Mouse (Mus musculus) left cerebral cortex, postnatal 14 days (tissue): Measurements from ENCODE around the gene Pak3. TPM values are rescaled to one million over a fixed set of nuclear protein-coding genes. Genes with fewer than 3 reads are reported as not detected.
A peak's percentile ranks its signal among the peaks of the same experiment; 100 is the strongest.
"Not testable (repeated sequence)": the region's sequence is repeated elsewhere in the genome, so short reads cannot be mapped to it uniquely, and the experiment has no call there.

Experiments
- DNase-seq, 2 experiments: peaks; one replicate each; pipeline ENCODE4 v3.0.0; 2021 to 2022; ENCODE audit warnings: low spot score in 2 of 2, mixed read lengths in 1 of 2
- intact Hi-C: fragments of 180-260 bp; cut with DNase I; formaldehyde crosslinking; loops from one replicate; pipeline ENCODE4 v1.15.1; 2025
- long read RNA-seq, 2 experiments: library from polyadenylated mRNA; stranded (forward); transcript quantifications; one replicate each; pipeline ENCODE4 v2.0.0; 2021
- total RNA-seq, 2 experiments: library from RNA; stranded (reverse); gene quantifications; 2 replicates each; pipeline ENCODE4 v1.2.3; 2021

Pak3 gene
- total RNA-seq = 100 to 1,000 TPM; 129 to 136 TPM
- long read RNA-seq, experiment 1, full-length matches to known transcripts = 1 of 51 reads
- long read RNA-seq, experiment 1, partial matches to known transcripts = 8 of 51 reads
- long read RNA-seq, experiment 1, other reads (novel, unspliced or antisense) = 42 of 51 reads
- long read RNA-seq, experiment 2, partial matches to known transcripts = 7 of 33 reads
- long read RNA-seq, experiment 2, other reads (novel, unspliced or antisense) = 26 of 33 reads

GRCm38 (mm10) chrX:143518168-143518901 is at the start of gene Pak3:
Pak3 (plus strand) TSS chrX:143518591.
- intact Hi-C loops = loop anchor here (10.0 kb wide), 1 partner anchor 146 kb away; no protein-coding TSS in a partner anchor
- DNase-seq = peak; percentile 31 to 49

GRCm38 (mm10) chrX:143482866-143483265 is 35.5 kb upstream of the Pak3 start:
- intact Hi-C loops = no loop called here
- DNase-seq = peak; percentile 100

DNA sequence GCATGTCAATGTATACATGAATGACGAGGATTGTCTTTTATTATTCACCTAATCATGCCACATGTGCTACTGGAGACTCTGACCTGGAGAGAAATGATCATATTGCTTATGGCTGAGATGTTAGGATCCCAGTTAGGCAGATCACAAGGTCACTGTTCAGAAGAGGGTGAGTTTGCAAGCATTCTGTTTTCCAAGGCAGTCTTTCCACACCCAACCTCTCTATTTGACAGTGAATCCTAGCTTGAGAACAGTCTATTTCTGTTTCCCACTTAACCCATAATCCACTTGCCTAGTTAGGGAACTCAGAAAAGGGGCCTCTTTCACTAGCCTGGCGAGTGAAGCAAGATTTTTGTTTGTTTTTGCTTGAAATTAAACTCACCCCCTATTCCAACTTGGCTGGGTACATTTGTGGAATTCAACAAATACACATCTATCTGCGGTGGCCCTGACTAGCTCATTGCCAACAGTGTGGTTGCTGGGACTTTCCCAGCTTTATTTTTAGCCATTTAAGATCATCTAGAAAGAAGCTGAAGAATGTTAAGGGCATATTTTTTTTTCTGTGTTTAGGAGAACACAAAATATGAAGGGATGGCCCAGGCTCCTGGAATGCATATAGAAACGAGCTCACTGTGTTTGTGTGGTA is 17.2 kb upstream of the Pak3 start:
- intact Hi-C loops = no loop called here
- no peak for DNase-seq

GRCm38 (mm10) chrX:143501776-143502365 is 16.5 kb upstream of the Pak3 start:
- DNase-seq = no peak
- intact Hi-C loops = no loop called here

DNA sequence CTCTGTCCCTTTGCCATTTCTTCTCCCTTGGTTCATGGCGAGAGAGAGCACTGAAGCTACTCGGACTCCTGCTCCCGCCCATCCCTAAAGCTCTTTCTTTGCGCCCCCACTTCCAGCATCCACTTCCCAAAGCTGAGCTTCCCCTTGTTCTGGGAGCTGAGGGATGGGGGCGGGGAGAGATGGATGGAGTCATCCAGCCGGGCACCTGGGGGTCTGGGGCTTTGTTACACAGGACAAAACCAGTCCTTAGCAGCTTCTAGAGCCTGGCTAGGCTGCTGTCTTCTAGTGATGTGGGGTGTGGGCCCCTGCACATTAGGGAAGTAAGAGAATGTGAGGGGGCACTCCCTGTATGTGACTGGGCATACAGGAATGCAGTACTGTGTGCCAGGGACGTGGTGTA is 526 bp downstream of the Pak3 start:
- intact Hi-C loops = loop anchor here (10.0 kb wide), 1 partner anchor 146 kb away; no protein-coding TSS in a partner anchor
- peak; percentile 13 to 20 for DNase-seq

DNA sequence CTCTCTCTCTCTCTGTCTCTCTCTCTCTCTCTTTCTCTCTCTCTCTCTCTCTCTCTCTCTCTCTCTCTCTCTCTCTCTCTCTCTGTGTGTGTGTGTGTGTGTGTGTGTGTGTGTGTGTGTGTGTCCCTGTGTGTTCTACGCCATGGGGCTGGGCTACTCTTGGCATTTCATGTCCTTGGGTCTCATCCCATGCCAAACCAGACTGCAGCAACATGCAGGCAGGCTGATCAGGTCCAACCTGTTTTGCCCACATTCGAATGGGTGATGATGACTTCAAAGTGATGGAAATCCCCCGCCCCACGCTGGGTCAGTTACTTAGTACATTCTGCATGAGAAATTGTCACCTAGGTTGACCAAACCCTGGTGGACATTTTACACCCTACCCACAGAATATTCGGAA is 1.1 kb downstream of the Pak3 start:
- intact Hi-C loops = loop anchor here (10.0 kb wide), 1 partner anchor 145 kb away; no protein-coding TSS in a partner anchor
- not testable (repeated sequence) for DNase-seq

DNA sequence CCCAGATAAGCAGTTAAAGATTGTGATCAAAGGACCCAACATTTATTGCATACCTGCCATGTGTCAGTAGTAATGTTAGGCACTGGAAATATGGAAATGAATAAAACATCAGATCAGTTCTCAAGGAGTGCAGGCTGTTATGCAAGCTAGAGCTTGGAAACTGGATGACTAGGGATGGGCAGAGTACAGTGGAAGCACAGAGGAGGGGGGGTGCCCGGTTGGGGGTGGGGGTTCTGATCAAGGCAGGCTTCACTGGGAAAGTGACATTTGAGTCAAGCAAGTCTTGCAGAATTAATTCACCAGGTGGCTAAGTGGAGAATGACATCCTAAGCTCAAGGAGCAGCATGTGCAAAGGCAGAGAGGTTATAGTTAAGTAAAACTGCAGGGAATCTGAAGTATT is 1.8 kb downstream of the Pak3 start:
- intact Hi-C loops = no loop called here
- no peak for DNase-seq

GRCm38 (mm10) chrX:143532331-143532730 is 13.9 kb downstream of the Pak3 start:
- intact Hi-C loops = no loop called here
- no peak for DNase-seq

GRCm38 (mm10) chrX:143533574-143533973 is 15.2 kb downstream of the Pak3 start:
- no peak for DNase-seq
- intact Hi-C loops = no loop called here

GRCm38 (mm10) chrX:143542756-143543155 is 24.4 kb downstream of the Pak3 start:
- DNase-seq = no peak
- intact Hi-C loops = no loop called here

GRCm38 (mm10) chrX:143543186-143543793 is 24.9 kb downstream of the Pak3 start:
- intact Hi-C loops = no loop called here
- peak in 1 of 2 experiments; percentile 2 for DNase-seq

GRCm38 (mm10) chrX:143573691-143574090 is 55.3 kb downstream of the Pak3 start:
- DNase-seq = no peak
- intact Hi-C loops = no loop called here

DNA sequence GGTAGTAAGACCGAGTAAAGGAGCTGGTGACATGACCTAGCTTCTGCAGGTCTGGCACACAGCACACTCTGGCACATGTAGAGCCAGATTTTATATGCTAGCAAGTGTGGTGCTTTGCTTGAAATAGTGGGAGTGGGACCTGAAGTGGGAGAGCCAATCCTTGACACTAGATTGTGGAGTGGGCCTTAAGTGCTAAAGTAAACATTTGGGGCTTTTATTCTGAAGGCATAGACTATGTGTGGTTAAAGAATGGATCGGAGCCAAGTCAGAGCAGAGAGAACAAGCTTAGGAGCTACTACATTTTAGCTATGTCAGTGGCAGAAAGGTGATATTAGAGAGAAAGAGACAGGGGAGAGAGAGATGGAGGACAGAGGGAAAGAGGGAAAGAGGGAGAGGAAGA is 61.5 kb downstream of the Pak3 start:
- no peak for DNase-seq
- intact Hi-C loops = no loop called here

DNA sequence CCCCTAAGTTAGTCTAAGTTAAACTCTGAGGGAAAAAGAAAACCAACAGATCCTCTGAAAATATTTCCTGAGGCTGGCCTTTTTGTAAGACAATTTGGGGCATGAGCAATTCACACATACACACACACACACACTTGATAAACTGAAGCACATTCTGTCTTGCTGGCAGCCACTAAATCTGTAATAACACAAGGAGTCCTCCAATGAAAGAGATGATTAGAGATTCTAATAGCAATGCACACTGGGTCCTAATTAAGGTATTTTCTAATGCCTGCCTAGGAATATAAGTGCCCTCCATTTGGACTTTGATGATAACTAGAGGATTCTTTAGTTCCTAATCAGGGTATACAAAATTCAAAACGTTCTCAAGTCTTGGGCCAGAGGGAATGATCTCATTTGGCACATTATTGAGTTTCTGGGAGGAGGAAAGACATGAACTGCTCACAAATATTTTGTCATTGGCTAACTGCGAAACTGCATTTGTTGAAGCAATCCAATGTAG is 62.1 kb downstream of the Pak3 start:
- intact Hi-C loops = no loop called here
- no peak for DNase-seq

DNA sequence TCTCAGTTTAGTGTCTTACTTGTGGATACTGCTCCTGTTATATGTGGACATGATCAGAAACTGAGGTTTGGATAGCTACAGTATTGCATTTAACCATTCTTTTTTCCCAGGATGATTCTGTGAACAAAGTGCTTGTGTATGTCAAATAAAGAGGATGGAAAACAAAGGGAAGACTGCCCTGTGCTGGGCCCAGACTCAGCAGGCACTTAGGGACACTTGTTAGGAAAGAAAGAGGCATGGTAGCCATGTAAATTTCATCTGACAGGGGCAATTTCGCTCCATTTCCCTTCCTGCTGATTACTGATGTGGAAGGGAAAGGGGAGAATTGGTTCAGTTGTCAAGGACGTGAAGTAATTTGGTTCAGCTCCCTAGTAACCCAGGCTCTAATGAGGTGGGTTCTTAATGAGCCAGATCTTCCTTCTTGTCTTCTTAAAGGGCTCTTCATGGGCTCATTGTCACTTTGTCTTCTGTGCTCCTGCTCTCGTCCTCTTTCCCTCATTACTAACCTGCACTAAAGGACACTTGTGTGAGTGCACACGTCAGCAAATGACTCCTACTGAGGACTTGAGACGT is 88.6 kb downstream of the Pak3 start:
- intact Hi-C loops = no loop called here
- no peak for DNase-seq

- intact Hi-C loops = no loop called here
- peak; percentile 25 to 45 for DNase-seq
Observed at GRCm38 (mm10) chrX:143618734-143619133, 100.3 kb downstream of the Pak3 start.

- intact Hi-C loops = no loop called here
- DNase-seq = no peak
Observed at GRCm38 (mm10) chrX:143627767-143628166, 109.4 kb downstream of the Pak3 start.

- DNase-seq = no peak
- intact Hi-C loops = no loop called here
Observed at GRCm38 (mm10) chrX:143643936-143644335, 125.5 kb downstream of the Pak3 start.

DNA sequence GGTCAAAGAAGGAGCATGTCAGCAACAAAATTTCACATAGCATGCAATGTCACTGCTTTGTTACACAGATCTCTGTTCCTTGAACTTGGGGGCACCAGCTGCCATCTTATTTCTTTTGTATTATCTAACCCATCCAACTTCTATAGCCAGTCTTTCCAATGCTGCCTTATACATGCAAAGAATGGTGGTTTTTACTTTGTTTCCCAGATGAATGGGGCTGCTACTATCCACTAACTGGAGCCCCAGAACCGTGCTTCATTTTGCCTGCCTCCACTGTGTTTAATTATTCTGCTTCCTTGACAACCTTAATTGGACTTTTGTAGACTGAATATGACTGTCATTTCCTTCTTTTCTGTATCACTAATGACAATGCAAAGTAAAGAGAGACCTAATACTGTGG is 126.4 kb downstream of the Pak3 start:
- intact Hi-C loops = no loop called here
- DNase-seq = no peak
